ENCODE assay signal across 8 mouse cellular contexts in genomic region chr2:120729775-120730585, GRCm38 (mm10).
DNase-seq lines count a peak whose midpoint lies in the region; ATAC-seq and TF ChIP-seq lines count a peak whose summit lies in the region.

No protein-coding gene starts in this region.

- DNase-seq in cerebellum, postnatal 14 days = peak; percentile 29 to 33
- peak; percentile 4 for DNase-seq in forebrain, postnatal 0 days
- no peak for DNase-seq in ovary, postnatal 10 days (ENCODE audit: low spot score)
- no peak for DNase-seq in gastrocnemius, adult 8-10 months (ENCODE audit: low spot score in 2 of 2)

- H3K36me3 ChIP-seq in megakaryocyte, embryonic 14.5 days (replicated peaks; ENCODE audit: low read length) = peaks cover 51% of the 10 kb centered on the region
- H3K36me3 ChIP-seq in forebrain, postnatal 0 days (ENCODE audit: insufficient read depth) = peaks cover 33% of the 10 kb centered on the region
- peaks cover 39% of the 10 kb centered on the region for H3K36me3 ChIP-seq in limb, embryonic 12.5 days
- H3K36me3 ChIP-seq in neural tube, embryonic 13.5 days = peaks cover 37% of the 10 kb centered on the region

- 9% methylated on average over 23 of the region's 23 CpGs for WGBS in forebrain, postnatal 0 days
- WGBS in limb, embryonic 12.5 days = 10% methylated on average over 23 of the region's 23 CpGs
- 10% methylated on average over 23 of the region's 23 CpGs for WGBS in neural tube, embryonic 13.5 days

- TF ChIP-seq CTCF in forebrain, postnatal 0 days (IDR thresholded peaks at IDR 0.05; ENCODE audit: low read depth) = no peak

- no peaks in the 10 kb centered on the region for H3K9me3 ChIP-seq in megakaryocyte, embryonic 14.5 days
- H3K9me3 ChIP-seq in forebrain, postnatal 0 days (ENCODE audit: low read length) = no peaks in the 10 kb centered on the region
- no peaks in the 10 kb centered on the region for H3K9me3 ChIP-seq in limb, embryonic 12.5 days
- H3K9me3 ChIP-seq in neural tube, embryonic 13.5 days = no peaks in the 10 kb centered on the region

- H3K4me1 ChIP-seq in megakaryocyte, embryonic 14.5 days = peaks cover 49% of the 10 kb centered on the region
- H3K4me1 ChIP-seq in forebrain, postnatal 0 days (ENCODE audit: insufficient read depth) = peaks cover 13% of the 10 kb centered on the region
- peaks cover 22% of the 10 kb centered on the region for H3K4me1 ChIP-seq in limb, embryonic 12.5 days (replicated peaks)
- peaks cover 37% of the 10 kb centered on the region for H3K4me1 ChIP-seq in neural tube, embryonic 13.5 days (replicated peaks)

- no peak overlapping the region for H3K27ac ChIP-seq in forebrain, postnatal 0 days (ENCODE audit: low read depth, low read length)
- no peak overlapping the region for H3K27ac ChIP-seq in limb, embryonic 12.5 days
- H3K27ac ChIP-seq in neural tube, embryonic 13.5 days (replicated peaks) = 0 out of 2 replicates have a peak overlapping the region, but pooled peaks have one; percentile 92

- H3K4me2 ChIP-seq in forebrain, postnatal 0 days (ENCODE audit: low read depth) = peak overlapping the region; percentile 94
- H3K4me2 ChIP-seq in limb, embryonic 12.5 days = peak overlapping the region; percentile 95
- peak overlapping the region; percentile 95 for H3K4me2 ChIP-seq in neural tube, embryonic 13.5 days

- ATAC-seq in megakaryocyte, adult 5-6 weeks (ENCODE audit: poor library complexity, severe bottlenecking) = no peak
- no peak for ATAC-seq in forebrain, postnatal 0 days
- ATAC-seq in limb, embryonic 12.5 days (ENCODE audit: insufficient number of reproducible peaks, insufficient read depth, low FRiP score, low TSS enrichment, low read depth) = no peak
- ATAC-seq in neural tube, embryonic 13.5 days (ENCODE audit: low read depth) = no peak

- peak overlapping the region; percentile 74 for H3K9ac ChIP-seq in forebrain, postnatal 0 days
- peak overlapping the region; percentile 97 for H3K9ac ChIP-seq in limb, embryonic 12.5 days (replicated peaks)
- peak overlapping the region; percentile 95 for H3K9ac ChIP-seq in neural tube, embryonic 13.5 days

- peak overlapping the region; percentile 100 for H3K4me3 ChIP-seq in megakaryocyte, embryonic 14.5 days (replicated peaks)
- H3K4me3 ChIP-seq in forebrain, postnatal 0 days (ENCODE audit: low read depth, low read length) = peak overlapping the region; percentile 82
- H3K4me3 ChIP-seq in limb, embryonic 12.5 days (replicated peaks) = peak overlapping the region; percentile 98
- peak overlapping the region; percentile 92 for H3K4me3 ChIP-seq in neural tube, embryonic 13.5 days

- H3K27me3 ChIP-seq in megakaryocyte, embryonic 14.5 days (replicated peaks) = peaks cover 2% of the 10 kb centered on the region
- H3K27me3 ChIP-seq in forebrain, postnatal 0 days (ENCODE audit: insufficient read depth, low read length) = no peaks in the 10 kb centered on the region
- no peaks in the 10 kb centered on the region for H3K27me3 ChIP-seq in limb, embryonic 12.5 days
- H3K27me3 ChIP-seq in neural tube, embryonic 13.5 days = no peaks in the 10 kb centered on the region

Comparison
In these comparisons a context has a peak if more than half of its experiments do, and no peak if none do; other contexts are left out.
1. DNase-seq: peak in cerebellum, postnatal 14 days (2 of 2) and forebrain, postnatal 0 days (single experiment); none in ovary, postnatal 10 days (single experiment) and gastrocnemius, adult 8-10 months (0 of 2).
2. Peak in every context shown above with its lines, with median percentiles within 50 percentile points of each other: H3K4me3 ChIP-seq, H3K4me2 ChIP-seq and H3K9ac ChIP-seq.